Mouse (Mus musculus) CD4-positive, CD25-positive, alpha-beta regulatory T cell, adult 4 months (primary cell): ENCODE data around the gene Pkp1. TPM values are rescaled to one million over a fixed set of nuclear protein-coding genes. Genes with fewer than 3 reads are reported as not detected.

Experiments
- ATAC-seq: one replicate; pipeline ENCODE4 v1.8.0; 2017
- polyA plus RNA-seq, 2 experiments: library from polyadenylated mRNA; unstranded; fragments of 100-300 nt; shearing (Covaris generic); gene quantifications; one replicate each; pipeline ENCODE4 v1.2.1; 2017

Gene Pkp1
- polyA plus RNA-seq, 2 experiments from 2014 or later: not detected

DNA sequence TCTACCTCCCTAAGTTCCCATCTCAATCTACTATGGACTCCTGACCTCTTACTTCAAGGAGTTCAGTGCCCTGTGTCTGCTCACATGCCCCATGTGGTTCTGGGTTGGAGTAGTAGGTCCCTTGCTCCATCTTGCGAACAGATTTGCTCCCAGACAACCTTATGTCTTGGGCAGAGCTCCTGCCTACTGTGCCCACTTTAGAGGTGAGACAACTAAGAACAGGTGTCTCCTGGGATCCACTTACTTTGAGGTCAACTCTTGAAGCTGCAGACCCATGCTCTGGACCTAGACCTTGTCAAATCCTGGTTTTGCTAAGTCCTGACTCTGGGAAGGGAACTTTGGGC is 63.7 kb downstream of the Pkp1 start:
- ATAC-seq: no peak

DNA sequence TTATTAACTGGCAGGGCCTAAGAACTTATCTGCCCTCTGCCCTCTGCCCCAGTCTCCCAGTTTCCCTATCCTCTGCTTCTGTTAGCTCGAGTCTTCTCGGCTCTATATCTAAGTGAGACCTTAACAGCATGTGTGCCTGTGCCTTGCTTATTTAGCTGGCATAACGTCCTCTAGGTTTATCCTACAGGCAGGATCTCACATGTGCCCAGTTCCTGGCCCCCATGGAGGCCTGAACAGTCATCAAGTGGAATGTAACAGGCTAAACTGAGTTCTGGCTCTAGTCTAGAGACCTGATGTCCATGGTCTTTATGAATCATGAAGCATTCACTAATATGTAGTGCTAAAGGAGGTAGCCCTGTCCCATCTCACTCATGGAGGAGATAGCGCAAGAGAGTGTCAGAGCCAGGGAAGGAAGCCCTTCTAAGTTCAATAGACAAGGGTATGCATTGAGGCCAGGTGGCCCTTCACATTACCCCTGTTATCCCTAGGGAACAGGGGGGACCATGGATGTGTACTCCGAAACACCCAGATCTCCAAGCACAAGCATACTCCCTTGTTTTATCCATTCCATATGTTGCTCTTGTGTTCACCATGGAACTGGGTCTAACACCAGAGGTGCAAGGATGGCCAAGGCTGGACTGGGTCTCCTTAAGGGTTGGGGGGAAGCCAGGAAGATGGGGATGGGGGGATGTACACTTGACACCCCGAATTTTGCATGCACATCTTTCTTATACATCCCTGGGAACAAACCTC is 64.2 kb downstream of the Pkp1 start:
- ATAC-seq: no peak

DNA sequence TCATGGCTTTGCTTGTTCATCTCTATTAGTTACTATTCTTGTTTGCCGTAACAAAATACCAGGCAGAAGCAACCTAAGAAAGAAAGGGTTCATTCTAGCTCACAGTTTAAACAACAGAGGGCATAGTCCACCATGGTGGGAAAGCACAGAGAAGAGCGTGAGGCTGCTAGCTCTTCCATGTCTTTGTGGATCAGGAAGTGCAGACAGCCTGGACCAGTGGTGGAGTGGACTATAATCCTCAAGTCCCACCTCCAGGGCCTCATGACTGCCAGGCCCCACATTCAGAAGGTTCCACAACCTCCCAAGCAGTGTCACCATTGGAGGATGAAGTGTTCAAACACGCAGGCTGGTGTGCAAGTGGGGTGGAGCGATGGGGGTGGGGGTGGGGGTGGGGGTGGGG is 65.8 kb downstream of the Pkp1 start:
- ATAC-seq: no peak

DNA sequence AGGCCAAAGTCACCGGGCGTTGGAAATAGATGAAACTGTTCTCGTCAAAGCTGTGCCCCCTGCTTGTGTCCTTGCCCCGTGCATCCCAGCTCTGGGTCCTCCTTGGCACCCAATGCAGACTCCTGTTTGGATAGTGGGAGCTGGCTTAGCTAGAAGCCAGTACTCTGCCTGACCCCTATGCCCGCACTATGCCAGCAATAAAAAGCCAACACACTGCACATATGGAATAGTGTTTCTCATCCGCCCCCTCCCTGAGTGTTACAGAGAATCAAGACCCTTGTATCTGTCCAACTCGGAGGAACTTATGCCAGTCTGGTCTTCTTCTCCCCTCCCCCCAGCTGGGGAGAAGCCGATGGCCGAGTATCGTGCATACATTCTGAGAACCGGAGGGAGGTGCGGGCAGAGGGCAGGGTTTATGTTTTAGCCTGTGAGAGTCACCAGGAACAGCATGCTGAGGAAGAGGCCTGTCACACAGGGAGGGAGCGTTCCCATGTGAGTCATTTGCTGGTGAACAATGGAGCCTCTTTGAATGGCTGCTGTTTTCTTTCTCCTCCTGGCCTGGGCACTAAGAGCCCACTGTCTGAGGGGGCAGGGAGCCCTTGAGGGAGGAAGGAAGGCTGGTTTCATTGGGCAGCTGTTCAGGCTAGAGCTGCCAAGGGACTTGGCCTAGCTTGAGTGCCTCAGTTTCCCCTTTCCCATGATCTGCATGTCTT is 66.8 kb downstream of the Pkp1 start:
- no peak for ATAC-seq

DNA sequence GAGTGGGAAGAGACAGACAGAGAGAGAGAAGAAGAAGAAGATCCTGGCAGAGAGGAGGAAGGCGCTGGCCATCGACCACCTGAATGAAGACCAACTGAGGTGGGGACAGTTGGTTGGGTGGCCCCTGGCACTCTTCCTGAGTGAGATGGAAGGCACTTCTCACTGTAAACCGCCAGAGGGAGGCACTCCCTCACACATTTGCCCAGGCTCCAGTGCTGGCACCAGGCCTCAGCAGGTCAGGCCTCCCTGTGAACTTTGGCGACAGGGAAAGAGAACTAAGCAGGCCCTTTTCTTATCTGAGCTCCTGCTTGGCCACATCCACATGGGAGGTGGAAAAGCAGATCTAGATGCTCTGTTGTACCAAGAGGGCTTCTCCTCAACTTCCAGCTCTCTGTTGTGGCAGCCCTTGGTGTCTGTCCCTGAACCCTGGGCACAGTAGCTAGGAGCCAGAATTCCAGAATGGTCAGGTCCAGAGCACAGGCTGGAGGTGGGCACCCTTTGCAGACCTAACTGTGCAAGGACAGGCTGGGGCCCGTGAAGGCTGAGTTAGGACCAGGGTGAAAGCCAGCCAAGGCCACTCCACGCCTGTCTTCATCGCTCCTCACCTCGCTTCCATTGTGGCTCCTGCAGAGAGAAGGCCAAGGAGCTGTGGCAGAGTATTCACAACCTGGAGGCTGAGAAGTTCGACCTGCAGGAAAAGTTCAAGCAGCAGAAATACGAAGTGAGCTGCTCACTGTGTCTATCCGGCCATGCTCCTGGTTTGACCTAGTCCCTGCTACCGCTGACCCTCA is 68.1 kb downstream of the Pkp1 start:
- no peak for ATAC-seq

DNA sequence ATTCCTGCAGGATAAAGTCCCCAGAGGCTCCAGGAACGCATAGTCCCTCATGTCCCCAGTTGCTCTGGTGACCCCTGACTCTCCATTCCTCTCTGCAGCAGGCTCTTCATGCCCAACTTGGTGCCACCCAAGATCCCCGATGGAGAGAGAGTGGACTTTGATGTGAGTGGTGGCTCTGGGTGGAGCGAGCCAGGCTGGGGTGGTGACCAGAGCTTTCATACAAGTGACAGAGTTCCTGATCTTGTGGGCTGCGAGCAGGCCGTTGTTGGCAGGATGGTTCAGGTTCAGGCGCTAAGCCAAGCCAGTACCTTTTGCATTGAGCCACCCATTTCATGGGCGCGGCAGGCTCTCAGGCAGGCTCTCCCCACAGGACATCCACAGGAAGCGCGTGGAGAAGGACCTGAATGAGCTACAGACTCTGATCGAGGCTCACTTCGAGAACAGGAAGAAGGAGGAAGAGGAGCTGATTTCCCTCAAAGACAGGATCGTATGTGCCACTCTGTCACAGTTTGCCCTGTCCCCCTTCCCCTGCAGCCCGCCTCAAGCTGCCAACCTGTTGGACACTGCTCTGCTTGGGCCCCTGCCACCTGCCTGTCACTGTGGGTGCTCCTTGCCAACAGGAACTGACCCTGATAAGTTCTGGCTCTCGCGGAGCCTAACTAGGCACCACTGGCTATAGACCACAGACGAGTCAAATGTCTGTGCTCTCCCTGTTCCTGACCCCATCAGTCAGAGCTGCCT is 71.2 kb downstream of the Pkp1 start:
- ATAC-seq: no peak

DNA sequence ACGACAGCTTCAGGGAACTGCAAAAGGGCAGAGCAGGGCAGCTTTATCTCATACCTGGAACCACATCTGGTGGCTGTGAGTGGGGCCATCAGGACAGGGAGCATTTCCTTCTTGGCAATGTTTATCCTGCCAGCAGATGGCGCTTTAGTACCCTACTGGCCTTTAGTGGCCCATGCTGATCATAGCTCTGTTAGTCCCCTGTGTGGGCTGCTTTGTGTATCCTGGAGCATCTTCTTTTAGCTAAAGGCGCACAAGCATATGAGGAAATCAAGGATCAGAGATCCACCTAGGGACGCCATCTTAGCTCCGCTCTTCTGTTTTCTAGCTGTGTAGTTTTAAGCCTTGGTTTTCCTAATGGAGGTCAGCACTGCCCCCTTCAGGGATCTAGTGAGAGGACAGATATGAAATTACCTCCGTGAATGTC is 71.9 kb downstream of the Pkp1 start:
- ATAC-seq: no peak

DNA sequence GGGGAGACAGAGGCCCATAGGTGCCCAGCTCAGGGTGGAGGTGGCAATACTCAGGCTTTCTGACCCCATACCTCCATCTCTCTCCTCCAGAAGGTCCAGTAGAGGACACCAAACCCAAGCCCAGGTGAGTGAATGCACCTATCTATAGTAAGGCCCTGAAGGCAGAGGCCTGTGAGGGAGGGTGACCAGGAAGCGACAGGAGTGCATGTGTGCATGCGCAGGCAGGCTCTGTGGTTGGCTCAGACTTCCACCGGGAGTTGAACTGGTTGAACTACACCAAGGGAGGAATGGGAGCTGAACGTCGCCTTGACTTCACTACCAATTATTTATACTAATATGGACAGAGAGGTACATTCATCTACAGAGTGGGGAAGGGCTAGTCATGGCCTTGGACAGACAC is 72.4 kb downstream of the Pkp1 start:
- ATAC-seq: no peak

DNA sequence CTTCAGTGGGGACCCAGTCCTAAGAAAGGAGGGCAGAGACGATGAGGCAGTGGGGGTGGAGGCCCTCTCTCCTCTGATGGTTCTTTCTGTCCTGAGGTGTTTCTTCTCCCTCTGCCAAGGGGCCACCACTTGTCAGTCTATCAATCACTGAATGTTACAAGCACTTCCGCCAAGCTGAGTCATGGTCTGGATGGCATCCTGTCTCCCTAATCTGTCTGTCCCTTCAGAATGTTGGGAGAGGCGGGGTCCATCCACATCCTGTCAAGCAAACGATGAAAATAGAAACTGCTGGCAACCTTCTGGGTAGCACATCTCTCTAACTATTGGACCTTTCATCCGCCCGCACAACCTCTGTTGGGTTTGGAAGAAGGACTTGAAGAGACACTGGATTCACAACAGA is 74.5 kb downstream of the Pkp1 start:
- no peak for ATAC-seq

DNA sequence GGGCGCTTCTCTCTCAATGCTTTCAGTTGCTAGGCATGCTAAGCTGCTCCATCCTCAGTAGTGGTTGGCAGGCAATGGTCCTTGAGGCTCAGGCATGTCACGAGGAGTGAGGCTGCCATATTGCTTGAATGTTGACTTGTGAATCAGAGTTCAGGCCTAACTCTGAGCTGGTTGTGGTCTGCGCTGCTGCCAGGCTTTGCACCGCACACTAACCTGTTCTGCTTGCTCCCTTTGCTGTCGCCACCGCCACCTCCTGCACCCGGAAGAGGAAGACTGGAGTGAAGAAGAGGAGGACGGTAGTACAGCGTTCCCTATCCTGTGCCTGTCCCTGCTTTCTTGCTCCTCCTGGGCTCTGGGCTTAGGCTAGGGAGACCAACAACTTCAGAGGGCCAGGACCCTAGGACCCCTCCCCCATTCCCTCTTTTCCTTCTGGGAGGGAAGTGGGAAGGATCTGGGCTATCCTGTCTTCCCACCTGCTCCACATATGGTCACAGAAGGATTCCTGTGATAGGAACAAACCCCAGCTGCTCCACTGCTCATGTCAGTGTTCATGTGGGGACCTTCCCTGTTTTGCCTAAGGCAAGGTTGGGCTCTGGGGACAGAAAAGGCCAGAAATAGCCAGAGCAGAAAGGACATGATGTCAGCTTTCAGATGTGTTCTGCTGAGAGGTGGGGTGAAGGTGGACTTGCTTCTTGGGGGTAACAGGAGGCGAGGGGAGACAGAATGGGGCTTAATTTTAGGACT is 75.3 kb downstream of the Pkp1 start:
- ATAC-seq: no peak

DNA sequence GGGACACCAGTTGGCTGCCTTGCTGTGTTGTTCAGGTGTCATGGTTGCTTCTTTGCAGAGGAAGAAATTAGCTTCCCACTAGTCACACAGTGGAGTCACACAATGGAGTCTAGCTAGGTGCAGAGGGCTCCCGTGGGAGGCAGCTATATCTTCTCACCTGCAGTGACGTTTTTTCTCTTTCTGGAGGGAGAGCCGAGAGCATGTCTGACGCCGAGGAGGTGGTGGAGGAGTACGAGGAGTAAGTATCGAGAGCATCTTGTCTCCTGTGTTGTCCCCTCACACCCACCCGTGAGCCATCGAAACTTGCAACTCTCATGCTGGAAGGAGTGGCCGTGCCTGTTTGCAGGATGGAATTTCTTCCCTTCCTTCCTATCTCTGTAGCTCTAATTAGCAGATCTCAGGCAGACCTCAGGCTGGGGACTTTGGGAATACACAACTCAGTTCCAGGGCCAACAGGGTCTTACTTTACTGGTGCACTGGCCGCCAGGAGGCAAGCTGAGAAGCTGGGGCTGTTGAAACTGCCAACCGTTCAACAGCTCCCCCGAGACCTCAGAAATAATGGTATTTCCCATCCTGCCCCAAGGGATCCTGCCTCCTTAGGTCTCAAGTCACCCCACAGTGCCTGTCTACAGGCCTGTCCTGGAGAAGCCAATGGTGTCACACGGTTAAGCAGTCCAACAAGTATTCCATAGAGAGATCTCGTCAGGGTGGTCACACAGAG is 78.2 kb downstream of the Pkp1 start:
- ATAC-seq: no peak

DNA sequence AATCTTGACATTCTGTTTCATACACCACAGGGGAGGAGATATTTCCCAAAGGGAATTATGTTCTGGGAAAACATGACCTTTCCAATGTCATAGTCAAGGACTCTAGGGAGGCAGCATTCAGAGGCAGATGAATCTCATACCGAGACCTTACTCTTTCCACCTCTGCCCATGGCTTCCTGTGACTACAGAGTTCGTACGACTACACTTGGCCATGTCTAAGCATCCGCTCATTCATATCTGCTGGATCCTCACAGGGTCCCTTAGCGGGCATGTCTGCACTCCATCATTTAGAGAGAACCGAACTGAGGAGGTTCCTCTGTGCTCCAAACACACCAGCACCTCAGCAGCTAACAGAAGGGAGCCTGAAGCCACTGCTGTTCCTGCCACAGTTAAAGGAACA is 79.9 kb downstream of the Pkp1 start:
- ATAC-seq: no peak

DNA sequence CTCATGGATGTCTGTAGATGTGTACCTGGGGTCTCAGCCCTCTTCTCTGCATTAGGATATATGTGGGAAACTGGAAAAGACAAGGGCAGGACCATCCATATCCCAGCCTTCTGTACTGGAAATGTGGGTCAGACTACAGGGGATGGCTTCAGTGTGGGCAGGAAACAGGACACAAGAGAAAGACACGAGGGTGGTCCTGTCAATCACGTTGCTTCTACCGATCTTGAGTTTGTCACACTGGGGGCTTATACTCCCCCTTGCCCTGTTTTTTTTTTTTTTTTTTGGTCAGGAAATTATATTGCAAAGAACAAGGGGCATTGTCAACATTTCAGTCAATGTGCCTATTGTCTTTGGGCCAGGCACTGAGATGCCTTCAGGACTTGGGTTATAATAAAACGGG is 80.4 kb downstream of the Pkp1 start:
- no peak for ATAC-seq

DNA sequence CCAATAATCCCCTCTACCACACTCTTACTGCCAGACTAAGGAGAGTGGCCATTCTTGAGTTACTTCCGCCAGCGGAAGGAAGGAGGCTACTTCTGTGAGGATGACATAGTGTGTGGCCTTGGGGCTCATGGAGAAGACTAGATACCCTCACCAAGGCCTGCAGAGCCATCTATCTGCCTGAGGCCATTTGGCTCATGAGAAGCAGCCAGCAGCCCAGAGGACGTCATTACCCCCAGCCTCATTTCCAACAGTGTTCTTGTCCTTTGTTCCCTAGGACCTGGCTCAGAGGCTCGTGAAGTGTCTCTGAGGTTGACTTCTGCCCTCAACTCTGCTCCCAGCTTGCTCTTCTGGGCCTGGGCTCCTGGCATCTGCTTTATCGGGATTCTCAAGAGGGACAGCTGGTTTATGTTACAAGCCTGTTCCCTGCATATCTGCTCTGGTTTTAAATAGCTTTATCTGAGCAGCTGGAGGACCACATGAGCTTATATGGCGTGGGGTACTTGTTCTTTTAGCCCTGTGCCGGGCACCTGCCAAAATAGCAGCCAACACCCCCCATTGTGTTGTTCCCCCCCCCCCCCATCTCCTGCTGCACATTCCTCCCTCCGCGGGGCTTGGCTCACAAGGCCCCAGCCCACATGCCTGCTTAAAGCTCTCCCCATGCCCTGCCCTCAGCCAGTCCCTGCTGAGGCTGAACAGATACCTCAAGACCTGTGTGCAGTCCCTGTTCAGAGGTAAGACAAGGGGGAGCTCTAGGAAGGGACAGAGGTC is 83.1 kb downstream of the Pkp1 start, which contains the start of gene Tnnt2:
Tnnt2 (plus strand) TSS at position 639 of the 768 bp plus-strand sequence.
- ATAC-seq: no peak

DNA sequence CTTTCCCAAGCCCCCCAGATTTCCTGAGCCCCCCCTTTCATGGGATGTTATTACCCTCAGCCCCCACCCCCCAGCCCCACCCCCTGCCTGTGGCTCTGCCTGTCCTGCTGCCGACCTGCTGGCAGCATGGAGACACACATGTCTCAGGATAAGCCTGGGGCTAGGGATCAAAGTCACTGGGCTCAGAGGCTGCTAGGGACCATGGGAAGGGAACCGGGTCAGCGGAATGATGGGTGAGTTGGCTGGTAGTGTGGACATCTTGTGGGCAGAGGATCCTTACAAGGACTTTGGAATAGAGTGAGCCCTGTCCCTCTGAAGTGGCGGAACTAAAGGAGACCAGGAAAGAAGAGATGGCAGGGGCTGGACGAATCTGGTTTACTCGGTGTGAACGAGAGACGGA is 84.0 kb downstream of the Pkp1 start:
- ATAC-seq: no peak

DNA sequence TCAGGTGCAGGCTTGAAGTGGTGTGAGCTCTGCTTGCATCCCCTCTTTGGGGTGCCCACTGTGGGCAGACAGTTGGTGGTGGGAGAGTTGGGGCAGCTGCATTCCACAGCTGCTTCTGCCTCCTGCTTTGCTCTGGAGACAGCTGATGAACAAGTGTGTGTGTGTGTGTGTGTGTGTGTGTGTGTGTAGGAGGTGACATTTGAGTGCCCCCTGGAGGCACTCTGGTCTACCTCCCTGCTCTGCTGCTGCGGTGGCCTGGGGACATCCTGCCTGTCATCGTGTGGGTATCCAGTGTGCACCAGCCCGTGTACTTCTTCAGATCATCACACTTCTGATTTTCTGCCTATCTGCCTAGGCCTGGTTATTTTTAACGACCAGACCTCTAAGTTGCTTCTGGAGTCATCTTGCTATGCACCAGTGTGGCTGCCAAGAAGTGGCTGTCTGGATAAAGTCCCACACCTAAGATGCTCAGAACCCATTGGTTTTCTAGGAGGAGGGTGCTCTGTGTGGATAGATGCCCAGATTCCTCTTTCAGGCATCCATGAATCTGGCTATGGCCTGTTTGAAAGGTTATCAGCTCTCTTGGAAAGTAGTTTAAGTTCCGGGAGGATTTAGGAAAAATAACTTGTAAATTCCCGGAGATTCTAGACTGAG is 84.7 kb downstream of the Pkp1 start:
- no peak for ATAC-seq

DNA sequence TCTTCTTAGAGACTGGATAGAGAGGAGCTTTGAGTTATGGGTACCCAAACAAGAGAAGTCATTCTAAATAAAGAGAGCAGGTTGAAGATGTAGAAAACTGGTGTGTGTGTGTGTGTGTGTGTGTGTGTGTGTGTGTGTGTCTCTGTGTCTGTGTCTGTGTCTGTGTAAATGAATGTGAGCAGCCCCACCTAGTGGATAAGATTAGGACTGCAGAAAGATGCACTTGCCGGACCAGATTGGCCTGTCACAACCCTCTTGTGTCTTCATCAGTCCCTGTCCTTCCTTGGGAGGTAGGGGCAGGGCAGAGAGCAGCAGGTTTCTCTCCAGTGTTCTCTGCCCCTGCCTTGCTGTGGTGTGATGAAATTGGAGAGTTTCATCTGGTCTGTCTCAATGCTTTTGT is 90.1 kb downstream of the Pkp1 start:
- ATAC-seq: peak; percentile 71

DNA sequence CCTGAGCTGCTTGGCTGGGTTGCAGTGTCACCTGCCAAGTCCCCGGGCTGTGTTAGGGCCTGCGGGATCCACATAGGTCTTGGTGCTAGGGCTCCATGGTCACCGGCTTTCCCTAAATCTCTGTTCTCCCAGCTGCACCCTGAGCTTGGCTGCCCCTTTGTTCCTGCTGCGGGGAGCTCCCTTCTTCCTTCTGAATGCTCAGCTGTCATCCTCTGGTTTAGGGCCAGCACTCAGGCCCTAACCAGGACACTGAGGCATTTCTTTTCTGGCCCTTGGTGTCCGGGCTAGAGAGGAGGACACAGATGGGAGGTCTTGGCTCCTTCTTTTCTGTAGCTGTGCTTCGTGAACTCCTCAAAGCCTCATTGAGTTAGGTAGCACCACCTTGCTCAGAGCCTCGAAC is 97.2 kb downstream of the Pkp1 start:
- ATAC-seq: no peak
